Mouse (Mus musculus) subcutaneous adipose tissue, adult 2 months (tissue): ENCODE data around the gene Gm13757. TPM values are rescaled to one million over a fixed set of nuclear protein-coding genes. Genes with fewer than 3 reads are reported as not detected.

ENCODE experiments used
- polyA plus RNA-seq: library from polyadenylated mRNA; depleted of rRNA; stranded (reverse); fragments of >200 nt; gene quantifications from 2 replicates; pipeline ENCODE4 v1.2.3, GENCODE M21; 2012; ENCODE audit warnings: low replicate concordance; rRNA removed

Gm13757 gene
- not detected in 2 replicates for polyA plus RNA-seq

DNA sequence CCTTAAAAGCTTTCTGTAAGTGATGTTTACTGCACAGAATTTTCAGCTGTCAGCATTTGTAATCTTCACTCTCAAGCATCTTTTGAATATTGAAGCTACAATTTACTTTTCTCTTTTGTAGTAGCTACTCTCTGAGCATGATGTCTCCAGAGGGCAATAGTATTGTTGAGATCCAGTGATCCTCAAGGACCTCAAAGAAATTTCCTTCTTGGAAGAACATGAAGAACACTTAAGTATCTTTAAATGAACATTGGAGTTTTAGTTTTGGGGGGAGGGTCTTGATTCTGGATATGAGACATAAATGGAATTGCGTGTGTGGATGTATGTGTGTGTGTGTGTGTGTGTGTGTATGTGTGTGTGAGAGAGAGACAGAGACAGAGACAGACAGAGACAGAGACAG, at the start of gene Gm13757:
Gene Gm13757 (minus strand): TSS at position 101 of the 400 bp plus-strand sequence.

DNA sequence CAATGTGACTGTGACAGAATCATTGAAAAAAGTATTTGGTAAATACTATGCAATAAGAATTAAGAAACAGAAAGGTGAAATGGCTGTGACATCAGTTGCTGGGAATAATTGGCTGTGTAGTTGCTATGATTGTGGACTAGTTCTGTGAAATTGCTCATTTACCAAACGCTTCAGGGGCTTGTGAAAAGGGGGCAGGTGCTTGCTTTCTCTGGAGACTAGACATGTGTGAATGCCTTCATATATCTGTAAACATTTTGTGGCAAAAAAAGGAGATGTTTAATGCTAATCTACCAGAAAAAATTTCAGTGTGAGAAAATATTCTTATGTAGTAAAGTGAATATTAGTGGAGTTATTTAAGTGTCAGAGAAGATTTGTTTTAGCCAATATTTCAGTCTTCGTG, 44.1 kb upstream of the Gm13757 start, which contains the start of gene Olfr1185-ps1:
Gene Olfr1185-ps1 (plus strand): TSS at position 301 of the 400 bp plus-strand sequence.

DNA sequence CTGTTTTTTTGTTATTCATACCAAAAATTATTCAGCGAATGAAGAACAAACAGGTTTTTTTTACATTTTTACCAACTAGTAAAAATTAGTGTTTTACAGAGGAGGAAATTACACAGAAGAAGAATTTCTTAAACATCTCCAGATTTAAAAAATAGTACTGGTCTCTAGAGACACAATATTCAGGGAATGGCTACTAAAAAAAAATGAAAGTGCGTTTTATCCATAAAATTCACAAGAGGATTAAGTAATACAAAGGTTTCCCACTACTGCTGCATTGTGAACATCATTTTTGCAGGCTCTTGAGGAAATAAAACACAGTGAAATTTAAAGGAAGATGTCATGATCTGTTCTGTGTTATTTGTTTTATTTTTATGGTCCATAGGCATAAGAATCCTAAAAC, 34.4 kb upstream of the Gm13757 start, which contains the start of gene Olfr1184:
Gene Olfr1184 (plus strand): TSS at position 301 of the 400 bp plus-strand sequence.

DNA sequence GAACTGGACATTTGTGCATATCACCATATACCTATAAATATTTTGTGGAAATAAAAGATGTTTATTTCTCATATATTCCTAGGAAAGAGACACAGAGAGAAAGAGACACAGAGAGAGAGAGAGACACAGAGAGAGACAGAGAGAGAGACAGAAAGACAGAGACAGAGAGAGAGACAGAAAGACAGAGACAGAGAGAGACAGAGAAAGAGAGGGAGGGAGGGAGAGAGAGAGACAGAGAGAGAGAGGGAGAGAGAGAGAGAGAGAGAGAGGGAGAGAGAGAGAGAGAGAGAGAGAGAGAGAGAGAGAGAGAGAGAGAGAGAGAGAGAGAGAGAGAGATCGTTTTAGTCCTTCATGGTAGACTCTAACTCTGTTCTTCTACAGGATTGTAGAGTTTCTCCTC, 5.6 kb upstream of the Gm13757 start, which contains the start of gene Olfr1183:
Gene Olfr1183 (plus strand): TSS at position 301 of the 400 bp plus-strand sequence.

DNA sequence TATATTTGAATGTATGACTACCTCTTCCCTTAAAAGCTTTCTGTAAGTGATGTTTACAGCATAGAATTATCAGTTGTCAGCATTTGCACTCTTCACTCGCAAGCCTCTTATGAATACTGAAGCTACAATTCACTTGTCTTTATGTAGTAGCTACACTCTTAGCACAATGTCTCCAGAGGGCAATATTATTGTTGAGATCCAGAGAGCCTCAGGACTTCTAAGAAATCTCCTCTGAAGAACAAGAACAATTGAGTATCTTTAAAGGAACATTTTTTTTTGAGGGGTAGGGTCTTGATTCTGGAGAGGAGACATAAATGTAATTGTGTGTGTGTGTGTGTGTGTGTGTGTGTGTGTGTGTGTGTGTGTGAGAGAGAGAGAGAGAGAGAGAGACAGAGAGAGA, 22.9 kb downstream of the Gm13757 start, which contains the start of gene Olfr1181:
Gene Olfr1181 (minus strand): TSS at position 101 of the 400 bp plus-strand sequence.

DNA sequence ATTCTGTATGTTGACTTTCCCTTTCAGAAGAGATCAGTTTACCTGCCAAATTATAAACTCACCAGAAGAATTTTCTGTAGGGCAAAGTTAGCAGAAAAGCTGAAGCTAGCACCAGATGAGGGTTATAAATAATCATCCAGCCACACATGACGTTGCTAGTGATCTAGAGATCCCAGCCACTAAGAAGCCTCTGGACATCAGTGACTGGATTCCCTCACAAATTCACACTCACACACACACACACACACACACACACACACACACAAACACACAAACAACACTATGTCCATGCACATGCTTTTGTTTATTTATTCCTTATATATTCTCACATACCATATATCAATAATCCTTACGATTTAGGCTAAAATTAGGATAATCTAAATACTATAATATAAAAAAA, 29.9 kb downstream of the Gm13757 start, which contains the start of gene Olfr1180:
Gene Olfr1180 (minus strand): TSS at position 101 of the 400 bp plus-strand sequence.

DNA sequence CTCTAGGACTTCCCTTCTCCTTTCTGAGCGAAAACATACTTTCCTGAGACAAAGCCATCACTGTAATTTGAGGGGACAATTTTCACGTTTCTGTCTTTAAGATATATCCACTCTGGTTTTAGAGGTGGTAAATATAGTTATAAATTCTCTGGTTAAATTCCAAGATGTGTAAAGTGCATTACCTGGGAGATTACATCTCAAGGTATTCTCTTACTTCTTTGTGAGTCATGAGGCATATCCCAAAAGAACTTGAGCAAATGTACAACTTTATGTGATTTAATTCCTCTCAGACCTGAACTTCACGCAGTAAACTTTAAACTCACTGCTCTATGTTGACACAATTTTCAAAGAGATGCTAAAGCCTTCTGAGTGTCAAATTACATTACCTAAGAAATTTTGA, 42.6 kb downstream of the Gm13757 start, which contains the start of gene Olfr1179:
Gene Olfr1179 (minus strand): TSS at position 101 of the 400 bp plus-strand sequence.

Other genes starting within 250 kb of the Gm13757 start
- gene Olfr1170, start 220.8 kb downstream of the Gm13757 start, polyA plus RNA-seq = not detected in 2 replicates
- not detected in 2 replicates for gene Olfr1173, start 169.3 kb downstream of the Gm13757 start, polyA plus RNA-seq
- not detected in 2 replicates for gene Olfr1174-ps, start 134.0 kb downstream of the Gm13757 start, polyA plus RNA-seq
- gene Olfr1175-ps, start 121.9 kb downstream of the Gm13757 start, polyA plus RNA-seq = not detected in 2 replicates
- gene Olfr1176, start 112.4 kb downstream of the Gm13757 start, polyA plus RNA-seq = not detected in 2 replicates
- not detected in 2 replicates for gene Olfr1177-ps, start 102.6 kb downstream of the Gm13757 start, polyA plus RNA-seq
- not detected in 2 replicates for gene Olfr1178, start 62.1 kb downstream of the Gm13757 start, polyA plus RNA-seq
- gene Olfr1179, start 42.7 kb downstream of the Gm13757 start, polyA plus RNA-seq = not detected in 2 replicates
- not detected in 2 replicates for gene Olfr1180, start 30.0 kb downstream of the Gm13757 start, polyA plus RNA-seq
- not detected in 2 replicates for gene Olfr1181, start 23.0 kb downstream of the Gm13757 start, polyA plus RNA-seq
- gene Olfr1183, start 5.7 kb upstream of the Gm13757 start, polyA plus RNA-seq = not detected in 2 replicates
- not detected in 2 replicates for gene Olfr1184, start 34.5 kb upstream of the Gm13757 start, polyA plus RNA-seq
- not detected in 2 replicates for gene Olfr1185-ps1, start 44.2 kb upstream of the Gm13757 start, polyA plus RNA-seq
- not detected in 2 replicates for gene Olfr1186, start 69.4 kb upstream of the Gm13757 start, polyA plus RNA-seq
- gene Olfr1188, start 107.8 kb upstream of the Gm13757 start, polyA plus RNA-seq = not detected in 2 replicates
- gene Olfr1189, start 137.3 kb upstream of the Gm13757 start, polyA plus RNA-seq = not detected in 2 replicates
- gene Olfr1191-ps1, start 191.4 kb upstream of the Gm13757 start, polyA plus RNA-seq = not detected in 2 replicates
- gene Olfr1192-ps1, start 199.4 kb upstream of the Gm13757 start, polyA plus RNA-seq = not detected in 2 replicates
- not detected in 2 replicates for gene Olfr1193, start 226.5 kb upstream of the Gm13757 start, polyA plus RNA-seq
- gene Olfr1195, start 240.1 kb upstream of the Gm13757 start, polyA plus RNA-seq = not detected in 2 replicates